Mouse (Mus musculus) right cerebral cortex, postnatal 10 days (tissue): ENCODE measurements around the gene Enox1.

Experiments used
- DNase-seq, 2 experiments: peaks; one replicate each; pipeline ENCODE4 v3.0.0; 2021; ENCODE audit warnings: low spot score in 2 of 2

The Enox1 gene

GRCm38 (mm10) chr14:77567120-77567519, 410.6 kb downstream of the Enox1 start:
- no peak for DNase-seq

DNA sequence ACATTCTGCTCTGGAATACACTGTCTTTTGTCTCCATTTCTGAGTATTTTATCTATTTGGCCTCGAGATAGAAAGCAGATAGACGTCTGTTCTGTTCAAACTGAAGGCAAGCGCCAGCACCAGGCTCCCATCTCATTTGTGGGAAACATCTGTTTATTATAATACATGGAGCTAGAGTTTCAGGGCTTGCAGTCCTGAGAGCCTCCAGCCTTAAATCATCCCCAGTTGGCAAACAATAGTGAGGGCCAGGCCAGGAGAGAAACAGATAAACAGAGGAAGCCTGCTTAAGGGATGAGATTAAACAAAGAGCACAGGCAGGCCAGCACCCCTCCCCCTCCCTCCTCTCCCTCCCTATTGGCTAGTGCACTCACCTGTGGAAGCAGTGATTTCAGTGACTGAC, 417.9 kb downstream of the Enox1 start:
- no peak for DNase-seq

- DNase-seq = no peak
These were observed 419.8 kb downstream of the Enox1 start for GRCm38 (mm10) chr14:77576411-77576810.

DNA sequence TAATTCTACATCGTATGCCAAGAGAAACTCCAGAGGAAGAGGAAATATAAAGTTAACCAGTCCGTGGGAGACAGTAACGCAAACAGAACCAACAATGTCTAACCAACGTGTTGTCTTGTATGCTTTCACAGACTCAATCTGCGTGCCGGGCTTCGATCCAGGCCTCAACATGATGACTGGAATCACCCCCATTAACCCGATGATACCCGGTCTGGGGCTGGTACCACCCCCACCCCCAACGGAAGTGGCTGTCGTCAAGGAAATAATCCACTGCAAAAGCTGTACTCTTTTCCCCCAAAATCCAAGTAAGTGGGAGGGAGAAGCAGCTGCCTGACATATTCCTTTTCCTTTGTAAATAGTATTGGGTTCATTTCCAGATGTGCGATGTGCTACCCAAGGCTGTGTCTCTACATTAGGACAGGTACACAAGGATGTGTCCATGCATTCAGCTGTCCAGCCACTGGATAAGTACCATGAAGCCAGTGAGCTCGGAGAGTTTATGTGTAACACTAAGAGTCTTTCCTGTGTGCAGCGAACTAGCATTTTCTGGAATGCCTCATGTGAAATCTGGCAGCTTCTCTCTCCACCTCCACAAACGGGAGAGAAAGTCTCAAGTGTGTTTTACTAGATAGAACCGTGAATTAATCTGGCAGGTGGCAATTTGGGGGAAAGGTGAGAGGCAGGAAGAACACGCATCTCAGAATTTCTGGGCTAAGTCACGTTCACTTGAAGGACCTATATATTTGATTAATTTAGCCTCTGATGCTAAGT, 421.1 kb downstream of the Enox1 start:
- peak; percentile 39 to 44 for DNase-seq

GRCm38 (mm10) chr14:77578355-77578754, 421.8 kb downstream of the Enox1 start:
- DNase-seq = no peak

DNA sequence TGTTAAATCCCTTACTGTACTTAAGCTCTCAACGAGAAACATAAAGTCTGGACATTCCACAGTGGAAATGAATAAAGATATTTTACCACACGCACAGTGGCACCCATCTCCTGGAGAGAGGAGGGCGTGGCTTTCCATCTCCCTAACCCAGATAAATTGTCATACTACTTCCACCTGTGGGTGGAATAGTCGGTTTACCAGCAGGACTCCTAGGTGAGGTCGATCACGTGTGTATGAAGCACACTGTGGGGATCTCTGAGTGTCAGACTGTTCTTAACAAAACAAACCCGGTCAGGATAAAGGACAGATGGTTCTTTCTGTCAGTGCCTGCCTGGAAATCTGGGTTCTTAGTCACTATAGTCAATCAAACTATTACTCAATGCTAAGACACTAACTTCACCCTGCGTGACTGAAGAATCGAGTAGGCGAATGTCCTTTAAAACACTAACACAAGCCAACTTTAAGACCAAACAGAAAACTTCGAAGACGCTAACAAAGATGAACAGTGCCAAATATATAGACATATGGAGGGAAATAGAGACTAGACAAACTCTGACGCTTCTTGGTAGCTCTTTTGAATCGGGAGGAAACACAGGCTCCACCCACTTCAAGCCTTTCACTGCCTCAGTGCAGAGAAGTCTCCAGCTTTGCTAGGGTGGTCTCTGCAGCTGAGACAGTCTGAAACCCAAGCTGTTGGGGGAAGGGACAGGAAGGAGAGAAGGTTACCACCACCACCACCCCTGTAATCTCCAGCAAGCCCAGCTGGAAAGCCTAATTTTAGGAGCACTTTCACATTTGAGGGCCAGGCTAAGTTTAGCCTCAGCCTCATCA, 423.8 kb downstream of the Enox1 start:
- peak in 1 of 2 experiments; percentile 44 for DNase-seq

DNA sequence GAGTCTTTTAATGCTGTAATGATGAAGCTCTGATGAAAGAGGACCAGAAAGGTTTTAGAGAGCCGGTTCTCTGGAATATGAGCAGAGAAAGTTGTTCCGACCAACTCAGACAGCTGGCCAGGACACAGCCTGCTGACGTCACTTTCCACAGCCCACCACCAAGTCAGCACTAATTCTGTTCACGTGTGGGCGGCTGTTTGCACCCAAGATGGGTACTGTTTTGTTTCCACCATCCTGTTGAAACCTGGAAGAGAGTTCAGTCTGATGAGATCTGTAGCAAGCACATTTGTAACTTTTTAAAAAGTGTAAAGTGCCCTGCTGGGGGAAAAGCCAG, 424.3 kb downstream of the Enox1 start:
- DNase-seq = peak; percentile 74 to 86

GRCm38 (mm10) chr14:77581616-77582015, 425.1 kb downstream of the Enox1 start:
- DNase-seq = no peak

- DNase-seq = peak; percentile 54 to 61
These were observed 427.9 kb downstream of the Enox1 start for GRCm38 (mm10) chr14:77584426-77584825.

GRCm38 (mm10) chr14:77585031-77585800, 428.7 kb downstream of the Enox1 start:
- DNase-seq = no peak

DNA sequence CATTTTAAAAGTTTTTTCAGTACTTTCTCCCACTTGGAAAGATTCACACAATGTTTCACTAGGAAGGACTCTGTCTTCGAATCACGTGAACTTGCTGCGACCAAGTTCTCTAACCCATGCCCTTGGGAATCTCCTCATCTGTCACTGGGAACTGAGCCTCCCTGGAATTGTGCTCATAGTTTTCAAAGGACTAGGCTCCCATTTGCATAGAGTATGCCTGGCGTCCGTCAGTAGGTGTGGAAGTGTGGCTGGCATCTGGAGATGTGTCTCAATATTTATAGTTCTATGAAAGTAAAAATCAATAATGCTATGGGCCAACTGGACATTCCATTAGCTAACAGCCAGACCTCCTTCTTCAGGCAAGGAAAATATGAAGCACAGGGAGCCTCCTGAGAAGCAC, 429.5 kb downstream of the Enox1 start:
- DNase-seq = no peak

- DNase-seq = no peak
These were observed 430.6 kb downstream of the Enox1 start for GRCm38 (mm10) chr14:77587182-77587581.

DNA sequence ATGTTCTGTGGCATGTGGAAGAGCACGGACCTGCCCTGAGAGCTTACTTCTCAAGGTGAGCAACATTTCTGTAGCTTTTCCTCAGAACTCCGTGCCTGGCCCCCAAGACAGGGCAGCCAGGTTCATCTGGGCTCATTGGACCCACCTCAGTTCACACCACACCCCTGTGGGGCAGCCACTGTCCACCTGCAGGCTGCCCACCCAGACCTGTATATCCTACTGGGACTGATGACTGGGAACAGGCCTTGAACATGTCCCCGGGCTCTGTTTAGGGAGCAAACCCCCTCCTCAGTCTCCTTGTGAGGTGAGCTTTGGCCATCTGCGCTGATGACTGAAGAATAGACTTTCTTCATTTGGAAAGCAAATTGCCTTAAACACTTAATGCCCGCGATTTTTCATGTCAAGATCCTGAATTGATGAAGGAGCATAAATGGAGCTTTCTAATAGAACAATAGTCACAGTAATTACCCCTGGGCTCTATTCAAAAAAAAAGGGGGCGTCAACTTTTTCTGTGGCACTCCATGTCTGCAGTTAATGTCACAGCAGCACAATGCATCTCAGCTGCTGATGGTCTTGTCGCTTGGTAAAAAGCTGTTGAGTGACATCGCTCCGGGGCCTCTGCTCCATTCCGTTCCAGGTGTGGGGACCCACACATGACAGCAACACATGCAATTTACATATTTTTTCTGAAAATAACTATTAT, 436.7 kb downstream of the Enox1 start:
- DNase-seq = peak; percentile 50 to 65

DNA sequence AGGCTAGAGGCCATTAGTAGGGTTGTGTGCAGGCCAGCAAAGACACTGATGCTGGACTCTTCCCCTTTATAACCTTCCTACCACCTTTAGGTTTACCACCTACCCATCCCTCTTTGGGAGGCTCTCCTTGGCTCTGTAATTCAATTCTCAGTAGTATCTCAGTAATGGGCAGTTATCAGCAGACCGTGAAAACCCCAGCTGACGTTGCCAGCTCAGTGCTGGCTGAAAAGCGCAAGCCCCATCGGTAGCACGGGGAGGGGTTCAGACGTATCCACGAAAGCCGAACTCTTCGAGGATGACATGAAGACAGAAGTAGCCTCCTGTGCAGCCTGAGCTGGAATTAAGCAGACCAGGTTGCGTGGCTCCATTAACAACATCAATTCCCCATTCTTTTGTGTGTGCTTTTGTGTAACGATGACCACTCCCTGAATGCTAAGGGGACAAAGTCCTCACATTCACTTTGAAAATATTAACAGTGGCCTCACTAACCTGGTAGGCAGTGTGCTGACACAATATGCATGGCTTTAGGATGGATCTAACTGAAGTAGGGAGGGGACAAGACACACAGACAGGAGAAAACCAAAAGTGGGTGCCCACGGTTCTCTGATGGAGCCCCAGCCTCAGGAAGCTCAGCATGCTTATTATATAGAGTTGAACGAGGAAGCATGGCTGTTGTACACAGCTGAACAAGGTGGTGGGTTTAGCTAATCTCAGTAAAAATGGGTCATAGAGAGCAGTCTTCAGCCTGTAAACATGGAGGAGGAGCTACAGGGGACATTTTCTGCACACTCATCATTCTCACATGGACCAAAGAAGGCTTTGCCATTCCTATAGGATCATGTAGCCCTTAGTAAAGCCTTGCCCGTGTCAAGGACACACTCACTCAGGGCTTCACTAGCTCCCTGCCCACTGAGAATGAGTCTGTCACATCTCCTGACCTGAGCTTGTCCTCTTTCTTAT, 439.9 kb downstream of the Enox1 start:
- no peak for DNase-seq

GRCm38 (mm10) chr14:77599016-77599704, 442.6 kb downstream of the Enox1 start:
- DNase-seq = no peak

DNA sequence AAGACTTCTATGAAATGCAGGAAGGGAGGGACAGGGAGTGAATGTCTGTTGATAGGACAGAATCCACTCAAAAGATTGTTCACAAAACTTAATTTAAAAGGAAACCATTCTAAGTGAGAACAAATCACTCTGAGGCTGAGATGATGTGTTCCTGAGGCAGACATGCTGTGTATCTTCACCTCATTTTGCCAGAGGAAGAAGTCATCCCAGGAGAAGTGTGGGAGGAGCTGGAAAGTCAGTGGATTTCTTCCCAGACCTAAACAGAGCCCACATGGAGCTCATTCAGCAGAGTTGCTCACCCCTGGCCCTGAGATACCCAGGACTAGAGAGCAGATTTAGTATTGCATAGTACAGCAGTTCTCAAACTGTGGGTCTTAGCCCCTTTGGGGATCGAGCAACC, 444.2 kb downstream of the Enox1 start:
- no peak for DNase-seq

DNA sequence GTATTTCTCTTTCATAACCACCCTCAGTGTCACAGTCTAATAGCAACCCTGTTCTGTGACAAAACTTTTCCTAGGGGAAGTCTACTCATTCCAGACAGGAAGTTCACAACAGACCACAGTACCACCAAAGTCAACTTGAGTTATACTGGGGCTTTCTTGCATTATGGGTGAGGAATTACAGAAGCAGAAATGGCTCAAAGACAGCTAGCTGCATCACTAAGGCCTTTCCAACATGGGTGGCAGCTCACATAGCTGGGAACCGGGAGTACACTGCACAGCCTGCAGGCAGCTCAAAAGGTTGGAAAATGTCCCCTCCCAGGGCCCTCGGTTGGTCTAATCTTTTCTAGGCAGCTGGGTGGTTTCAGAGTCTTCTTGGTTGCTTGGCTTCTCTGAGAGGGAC, 444.9 kb downstream of the Enox1 start:
- no peak for DNase-seq

DNA sequence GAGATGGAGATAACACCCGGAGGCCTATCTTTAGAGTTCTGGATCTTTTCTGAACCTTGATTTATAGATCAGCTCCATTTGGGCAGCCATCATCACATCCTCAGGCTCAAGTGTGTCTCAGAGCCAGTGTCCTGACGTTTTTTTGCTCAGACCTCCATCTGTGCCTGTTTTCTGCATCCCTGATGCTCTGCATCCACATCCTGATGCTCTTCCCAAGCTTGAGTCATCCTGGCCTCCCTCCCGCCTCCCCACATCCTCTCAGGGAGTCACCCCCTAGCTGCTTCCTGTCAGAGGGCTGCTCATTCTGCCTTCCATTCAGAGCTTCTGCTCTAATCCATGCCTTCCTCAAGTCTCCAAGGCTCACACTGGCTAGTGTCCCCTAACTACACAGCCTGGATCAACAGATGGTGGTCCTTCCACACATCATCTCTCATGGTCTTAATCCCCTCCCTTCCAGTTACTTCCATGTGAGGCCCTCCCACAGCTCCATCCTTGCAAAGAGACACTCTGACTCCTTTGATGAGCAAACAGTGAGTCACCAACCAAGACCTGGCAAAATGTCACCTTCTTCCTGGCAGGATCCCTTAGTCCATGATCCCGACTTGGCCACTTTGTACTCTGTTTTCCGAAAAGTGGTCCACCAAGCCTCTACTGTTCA, 451.7 kb downstream of the Enox1 start:
- no peak for DNase-seq

- no peak for DNase-seq
These were observed 458.6 kb downstream of the Enox1 start for GRCm38 (mm10) chr14:77615201-77615600.
